Mouse (Mus musculus) spleen, adult 2 months (tissue): ENCODE measurements around the gene Cables2.

Experiments
- CTCF ChIP-seq: fragments of 200-500 bp; IDR thresholded peaks from 2 replicates; pipeline ENCODE4 v1.5.1; 2011; ENCODE audit warnings: mild to moderate bottlenecking, inconsistent platforms; ENCODE audit not compliant: insufficient read depth, insufficient read length, insufficient replicate concordance; ENCODE audit errors: extremely low read depth
- POLR2A ChIP-seq: fragments of 200-500 bp; IDR thresholded peaks from 2 replicates; pipeline ENCODE4 v1.6.1; 2011; ENCODE audit warnings: low read depth, low read length, inconsistent platforms

DNA sequence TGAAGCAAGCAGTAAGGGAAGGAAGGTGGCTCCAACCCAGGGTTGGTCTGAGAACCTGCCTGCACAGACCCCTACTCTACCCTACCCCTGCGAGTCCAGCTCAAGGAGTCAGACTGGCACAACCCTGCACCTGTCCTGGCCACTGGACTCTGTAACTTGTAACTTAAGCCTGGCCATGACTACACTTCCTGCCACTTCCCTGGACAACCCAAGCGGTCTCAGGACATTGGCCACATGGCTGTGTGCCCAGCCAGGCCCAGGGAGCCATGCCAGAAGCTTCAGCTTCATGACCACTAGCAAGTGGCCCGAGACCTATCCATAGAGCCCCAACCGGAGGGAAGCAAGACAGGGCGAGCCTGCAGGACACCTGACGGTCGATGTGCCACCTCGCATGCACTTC, 55.7 kb downstream of the Cables2 start:
- TF ChIP-seq POLR2A = no peak
- no peak for TF ChIP-seq CTCF
